Mouse (Mus musculus): ENCODE measurements around the gene Hamp2. TPM values are rescaled to one million over a fixed set of nuclear protein-coding genes. Genes with fewer than 3 reads are reported as not detected.
"Not testable (repeated sequence)": the region's sequence is repeated elsewhere in the genome, so short reads cannot be mapped to it uniquely, and the experiment has no call there.

Hamp2 gene
- total RNA-seq, 2 experiments from 2014 or later, result not detected

GRCm38 (mm10) chr7:30953459-30953858 is 29.0 kb upstream of the Hamp2 start:
- DNase-seq, result no peak

- no peak for DNase-seq
Observed at GRCm38 (mm10) chr7:30952441-30953265, 28.2 kb upstream of the Hamp2 start.

GRCm38 (mm10) chr7:30949902-30950301 is 25.4 kb upstream of the Hamp2 start:
- not testable (repeated sequence) for DNase-seq

GRCm38 (mm10) chr7:30945876-30946275 is 21.4 kb upstream of the Hamp2 start:
- DNase-seq, result no peak

GRCm38 (mm10) chr7:30945466-30945865 is 21.0 kb upstream of the Hamp2 start:
- DNase-seq, result not testable (repeated sequence)

- not testable (repeated sequence) for DNase-seq
Observed at GRCm38 (mm10) chr7:30944706-30945105, 20.2 kb upstream of the Hamp2 start.

- no peak for DNase-seq
Observed at GRCm38 (mm10) chr7:30943909-30944635, 19.6 kb upstream of the Hamp2 start, which contains the start of gene Hamp. TSS of gene Hamp (minus strand) at chr7:30944032.

GRCm38 (mm10) chr7:30942365-30942764 is 17.9 kb upstream of the Hamp2 start:
- DNase-seq, result not testable (repeated sequence)

GRCm38 (mm10) chr7:30940070-30940469 is 15.6 kb upstream of the Hamp2 start:
- not testable (repeated sequence) for DNase-seq

- not testable (repeated sequence) for DNase-seq
Observed at GRCm38 (mm10) chr7:30935422-30936099, 11.1 kb upstream of the Hamp2 start.

GRCm38 (mm10) chr7:30924071-30924470 is 410 bp downstream of the Hamp2 start:
- no peak for DNase-seq

GRCm38 (mm10) chr7:30922490-30922889 is 2.0 kb downstream of the Hamp2 start:
- not testable (repeated sequence) for DNase-seq

GRCm38 (mm10) chr7:30920217-30920616 is 4.3 kb downstream of the Hamp2 start:
- no peak for DNase-seq

- no peak for DNase-seq
Observed at GRCm38 (mm10) chr7:30917219-30917618, 7.3 kb downstream of the Hamp2 start.

- DNase-seq, result no peak
Observed at GRCm38 (mm10) chr7:30916713-30917112, 7.8 kb downstream of the Hamp2 start.

- no peak for DNase-seq
Observed at GRCm38 (mm10) chr7:30914732-30915131, 9.7 kb downstream of the Hamp2 start, which contains the start of gene Mag. TSS of gene Mag (minus strand) at chr7:30914873.

- DNase-seq, result no peak
Observed at GRCm38 (mm10) chr7:30909773-30910172, 14.7 kb downstream of the Hamp2 start.

- no peak for DNase-seq
Observed at GRCm38 (mm10) chr7:30908992-30909431, 15.5 kb downstream of the Hamp2 start.

- DNase-seq, result no peak
Observed at GRCm38 (mm10) chr7:30908277-30908991, 16.0 kb downstream of the Hamp2 start.

- DNase-seq, result no peak
Observed at GRCm38 (mm10) chr7:30904042-30904441, 20.4 kb downstream of the Hamp2 start.

- DNase-seq, result no peak
Observed at GRCm38 (mm10) chr7:30895217-30895616, 29.3 kb downstream of the Hamp2 start.

- DNase-seq, result no peak
Observed at GRCm38 (mm10) chr7:30892515-30892914, 32.0 kb downstream of the Hamp2 start.

All from gastrocnemius, postnatal 10 days (tissue).